Mouse (Mus musculus): ENCODE measurements around the gene Frs2.

- TF ChIP-seq EP300 (IDR thresholded peaks at IDR 0.05; ENCODE audit: low read depth) (no peak), CTCF (IDR thresholded peaks at IDR 0.05; ENCODE audit: low read depth) (no peak)
Measured at GRCm38 (mm10) chr10:117193364-117193763, 45.0 kb upstream of the Frs2 start.
